Mouse (Mus musculus): ENCODE data around the gene Cnih4.

Cnih4 gene

DNA sequence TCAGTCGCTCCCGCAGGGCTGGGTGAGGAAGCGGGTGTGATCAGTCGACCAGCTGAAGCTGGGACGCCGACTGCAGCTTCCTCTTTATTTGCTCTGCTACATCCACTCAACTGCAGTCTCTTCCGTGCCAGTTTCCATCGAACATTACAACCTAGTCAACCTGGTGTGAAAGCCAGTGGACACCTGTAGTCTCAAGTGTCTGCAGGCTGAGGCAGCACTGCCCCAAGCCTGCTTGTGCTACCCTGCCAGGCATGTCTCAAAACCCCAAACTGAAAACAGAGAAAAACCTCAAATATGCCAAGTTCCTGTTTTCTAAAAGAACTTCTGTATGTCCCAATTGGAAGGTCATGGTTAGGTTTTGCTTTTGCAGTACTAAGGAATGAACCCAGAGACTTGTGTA is 25.7 kb downstream of the Cnih4 start:
- CTCF ChIA-PET = no interaction called here
- POLR2A ChIA-PET = interaction anchor here in 2 of 4 experiments (0.5 to 1.5 kb wide), 6 partner anchors 12 to 280 kb away, joined by 3 to 6 read pairs (median 3); partner anchors contain the start of gene Pycr2 (in 1 of the 2)

DNA sequence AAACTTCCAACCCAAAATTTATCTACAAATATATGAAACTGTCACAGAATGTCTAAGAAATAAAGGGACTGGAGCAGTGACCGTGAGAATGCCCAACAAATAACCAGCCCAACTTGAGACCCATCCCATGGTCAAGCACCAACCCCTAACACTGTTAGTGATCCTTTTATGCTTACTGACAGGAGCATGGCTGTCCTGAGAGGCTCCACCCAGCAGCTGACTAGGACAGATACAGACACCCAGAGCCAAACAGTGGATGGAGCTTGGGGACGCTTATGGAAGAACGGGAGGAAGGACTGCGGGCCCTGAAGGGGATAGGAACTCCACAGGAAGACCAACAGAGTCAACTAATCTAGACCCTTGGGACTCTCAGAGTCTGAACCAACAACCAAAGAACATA is 44.4 kb downstream of the Cnih4 start:
- CTCF ChIA-PET = interaction anchor here in 2 of 4 experiments (0.6 to 0.7 kb wide), 2 partner anchors 145 to 648 kb away, joined by 3 to 4 read pairs; no protein-coding TSS in a partner anchor
- POLR2A ChIA-PET = interaction anchor here in 2 of 4 experiments (1.0 to 2.2 kb wide), 4 partner anchors 10 to 339 kb away, joined by 3 to 7 read pairs (median 3); no protein-coding TSS in a partner anchor

DNA sequence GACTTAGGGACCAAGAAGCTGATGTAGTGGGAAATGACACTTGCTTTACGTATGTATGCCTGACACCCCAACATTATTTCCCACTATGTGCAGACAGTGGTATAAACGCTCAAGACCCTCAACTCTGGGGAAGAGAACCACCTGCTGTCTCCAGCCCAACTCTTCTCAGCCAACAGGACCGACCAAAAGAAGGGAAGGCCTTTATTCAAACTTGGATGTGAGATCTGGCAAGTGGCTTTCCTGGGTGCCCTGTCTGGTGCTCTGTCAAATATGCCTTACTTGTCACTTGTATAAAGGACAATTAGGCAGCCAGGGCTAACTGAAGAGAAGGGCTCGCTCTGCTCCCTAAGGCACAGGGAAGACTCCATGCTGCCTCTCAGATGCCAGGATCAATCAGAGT is 55.0 kb downstream of the Cnih4 start:
- POLR2A ChIA-PET = interaction anchor here in 3 of 4 experiments (1.1 to 1.9 kb wide), 4 partner anchors 10 to 14 kb away, joined by 3 to 9 read pairs (median 6); partner anchors contain the start of gene Wdr26 (in 2 of the 3)

GRCm38 (mm10) chr1:181210147-181210546 is 65.7 kb downstream of the Cnih4 start:
- POLR2A ChIA-PET = interaction anchor here in 3 of 4 experiments (0.6 to 6.1 kb wide), 17 partner anchors 10 to 1885 kb away, joined by 3 to 75 read pairs (median 3); no protein-coding TSS in a partner anchor
- CTCF ChIA-PET = interaction anchor here in 1 of 4 experiments (1.6 kb wide), 1 partner anchor 188 kb away, joined by 3 read pairs; no protein-coding TSS in a partner anchor

More for the DNA sequence above, 55.0 kb downstream of the Cnih4 start:
- CTCF ChIA-PET = no interaction called here

- CTCF ChIA-PET = interaction anchor here in 2 of 4 experiments (1.4 to 1.6 kb wide), 2 partner anchors 21 to 188 kb away, joined by 3 to 5 read pairs; no protein-coding TSS in a partner anchor
Measured at GRCm38 (mm10) chr1:181210601-181211402, 66.3 kb downstream of the Cnih4 start.

GRCm38 (mm10) chr1:181211403-181211919 is 67.0 kb downstream of the Cnih4 start:
- ChIA-PET CTCF (interaction anchor here in 3 of 4 experiments (1.4 to 1.9 kb wide), 3 partner anchors 21 kb away, joined by 5 to 7 read pairs (median 5); no protein-coding TSS in a partner anchor), POLR2A (interaction anchor here (0.5 to 6.1 kb wide), 29 partner anchors 9 to 600 kb away, joined by 3 to 75 read pairs (median 4); partner anchors contain the start of genes Nvl (in 2 of the 4) and Cnih4 (in 1 of the 4))

More at GRCm38 (mm10) chr1:181210601-181211402, 66.3 kb downstream of the Cnih4 start:
- POLR2A ChIA-PET = interaction anchor here (0.7 to 6.1 kb wide), 17 partner anchors 11 to 601 kb away, joined by 3 to 75 read pairs (median 4); no protein-coding TSS in a partner anchor

- ChIA-PET POLR2A (interaction anchor here (0.5 to 6.1 kb wide), 29 partner anchors 8 to 349 kb away, joined by 3 to 75 read pairs (median 4); partner anchors contain the start of genes Nvl (in 2 of the 4) and Cnih4 (in 1 of the 4)), CTCF (interaction anchor here (0.5 to 1.9 kb wide), 5 partner anchors 20 to 901 kb away, joined by 3 to 7 read pairs (median 5); no protein-coding TSS in a partner anchor)
Measured at GRCm38 (mm10) chr1:181211920-181212633, 67.6 kb downstream of the Cnih4 start, which contains the start of gene Wdr26. Wdr26 (minus strand) TSS chr1:181212001.

GRCm38 (mm10) chr1:181214296-181215035 is 70.0 kb downstream of the Cnih4 start:
- ChIA-PET POLR2A (interaction anchor here in 3 of 4 experiments (0.7 to 6.1 kb wide), 16 partner anchors 11 to 351 kb away, joined by 3 to 75 read pairs (median 4); partner anchors contain the start of genes Cnih4 (in 1 of the 3) and Nvl (in 1 of the 3)), CTCF (interaction anchor here in 3 of 4 experiments (0.7 to 1.7 kb wide), 3 partner anchors 16 to 302 kb away, joined by 3 to 5 read pairs (median 4); no protein-coding TSS in a partner anchor)

- POLR2A ChIA-PET = interaction anchor here in 2 of 4 experiments (0.8 to 2.3 kb wide), 5 partner anchors 12 to 18 kb away, joined by 3 to 6 read pairs (median 6); no protein-coding TSS in a partner anchor
- CTCF ChIA-PET = interaction anchor here in 1 of 4 experiments (0.6 kb wide), 1 partner anchor 9 kb away, joined by 22 read pairs; no protein-coding TSS in a partner anchor
Measured at GRCm38 (mm10) chr1:181216315-181216714, 71.8 kb downstream of the Cnih4 start.
